Mouse (Mus musculus): ENCODE results near the gene Snx30. TPM values are rescaled to one million over a fixed set of nuclear protein-coding genes. Genes with fewer than 3 reads are reported as not detected.

The Snx30 gene
- polyA plus RNA-seq, 1 experiment from 2014 or later: 8.5 TPM

GRCm38 (mm10) chr4:59908785-59909184, 103.1 kb downstream of the Snx30 start:
- no peaks in the 10 kb centered on the region for H3K9me3 ChIP-seq
- no peaks in the 10 kb centered on the region for H3K36me3 ChIP-seq
- H3K9ac ChIP-seq (replicated peaks): no peak overlapping the region
- 98% methylated on average over 2 of the region's 2 CpGs for WGBS
- H3K27me3 ChIP-seq: peaks cover 6% of the 10 kb centered on the region
- H3K4me2 ChIP-seq: no peak overlapping the region
- no peak overlapping the region for H3K4me3 ChIP-seq (replicated peaks)
- ATAC-seq (ENCODE audit: insufficient number of reproducible peaks, insufficient read depth, low FRiP score, low TSS enrichment, low read depth): no peak
- H3K4me1 ChIP-seq (replicated peaks): 0 out of 2 replicates have a peak, but pooled peaks cover 3% of the 10 kb centered on the region
- no peak overlapping the region for H3K27ac ChIP-seq

- no peak within 1 kb of the TSS for H3K27ac ChIP-seq
- peak within 1 kb of the TSS; percentile 17; the same call in 1 of the 2 replicates for H3K4me2 ChIP-seq
- no peaks in the 10 kb centered on the region for H3K36me3 ChIP-seq
- no peak within 1 kb of the TSS for H3K9ac ChIP-seq (replicated peaks)
- 0 out of 2 replicates have a peak, but pooled peaks cover 5% of the 10 kb centered on the region for H3K4me1 ChIP-seq (replicated peaks)
- WGBS: 13% methylated on average over 22 of the region's 22 CpGs
- no peak within 1 kb of the TSS for H3K4me3 ChIP-seq (replicated peaks)
- peaks cover 31% of the 10 kb centered on the region for H3K27me3 ChIP-seq
- H3K9me3 ChIP-seq: no peaks in the 10 kb centered on the region
- peak; percentile 57 for ATAC-seq (ENCODE audit: insufficient number of reproducible peaks, insufficient read depth, low FRiP score, low TSS enrichment, low read depth)
These were observed 109.2 kb downstream of the Snx30 start, which contains the start of gene Slc46a2 for GRCm38 (mm10) chr4:59914608-59915403. Gene Slc46a2 (minus strand): TSS chr4:59915056.

- Histone ChIP-seq H3K4me3 (replicated peaks) (no peak overlapping the region), H3K4me1 (replicated peaks) (0 out of 2 replicates have a peak, but pooled peaks cover 5% of the 10 kb centered on the region), H3K27ac (no peak overlapping the region), H3K27me3 (peaks cover 34% of the 10 kb centered on the region), H3K36me3 (no peaks in the 10 kb centered on the region), H3K9ac (replicated peaks) (no peak overlapping the region), H3K9me3 (no peaks in the 10 kb centered on the region), H3K4me2 (no peak overlapping the region)
- WGBS: 89% methylated on average over 3 of the region's 3 CpGs
- no peak for ATAC-seq (ENCODE audit: insufficient number of reproducible peaks, insufficient read depth, low FRiP score, low TSS enrichment, low read depth)
These were observed 112.3 kb downstream of the Snx30 start for GRCm38 (mm10) chr4:59917966-59918365.

GRCm38 (mm10) chr4:59925082-59925481, 119.4 kb downstream of the Snx30 start:
- no peaks in the 10 kb centered on the region for H3K4me1 ChIP-seq (replicated peaks)
- no peak overlapping the region for H3K4me2 ChIP-seq
- no peak overlapping the region for H3K4me3 ChIP-seq (replicated peaks)
- WGBS: 88% methylated on average over 9 of the region's 9 CpGs
- H3K9me3 ChIP-seq: no peaks in the 10 kb centered on the region
- H3K27ac ChIP-seq: no peak overlapping the region
- H3K27me3 ChIP-seq: 0 out of 2 replicates have a peak, but pooled peaks cover 3% of the 10 kb centered on the region
- H3K36me3 ChIP-seq: no peaks in the 10 kb centered on the region
- H3K9ac ChIP-seq (replicated peaks): no peak overlapping the region
- no peak for ATAC-seq (ENCODE audit: insufficient number of reproducible peaks, insufficient read depth, low FRiP score, low TSS enrichment, low read depth)

- 79% methylated on average over 3 of the region's 3 CpGs for WGBS
- Histone ChIP-seq H3K4me2 (no peak overlapping the region), H3K9ac (replicated peaks) (no peak overlapping the region), H3K4me1 (replicated peaks) (no peaks in the 10 kb centered on the region), H3K27ac (no peak overlapping the region), H3K36me3 (no peaks in the 10 kb centered on the region), H3K9me3 (no peaks in the 10 kb centered on the region), H3K27me3 (no peaks in the 10 kb centered on the region), H3K4me3 (replicated peaks) (no peak overlapping the region)
- ATAC-seq (ENCODE audit: insufficient number of reproducible peaks, insufficient read depth, low FRiP score, low TSS enrichment, low read depth): no peak
These were observed 122.0 kb downstream of the Snx30 start for GRCm38 (mm10) chr4:59927666-59928065.

GRCm38 (mm10) chr4:59928347-59928746, 122.7 kb downstream of the Snx30 start:
- ATAC-seq (ENCODE audit: insufficient number of reproducible peaks, insufficient read depth, low FRiP score, low TSS enrichment, low read depth): no peak
- Histone ChIP-seq H3K9me3 (no peaks in the 10 kb centered on the region), H3K9ac (replicated peaks) (no peak overlapping the region), H3K4me2 (no peak overlapping the region), H3K27me3 (no peaks in the 10 kb centered on the region), H3K27ac (no peak overlapping the region), H3K4me3 (replicated peaks) (no peak overlapping the region), H3K4me1 (replicated peaks) (no peaks in the 10 kb centered on the region), H3K36me3 (no peaks in the 10 kb centered on the region)
- WGBS: 27% methylated on average over 6 of the region's 6 CpGs

GRCm38 (mm10) chr4:59932505-59933281, 127.1 kb downstream of the Snx30 start:
- no peaks in the 10 kb centered on the region for H3K9me3 ChIP-seq
- H3K9ac ChIP-seq (replicated peaks): no peak overlapping the region
- H3K27me3 ChIP-seq: no peaks in the 10 kb centered on the region
- H3K4me3 ChIP-seq (replicated peaks): no peak overlapping the region
- no peak overlapping the region for H3K4me2 ChIP-seq
- 53% methylated on average over 6 of the region's 6 CpGs for WGBS
- H3K36me3 ChIP-seq: no peaks in the 10 kb centered on the region
- peak; percentile 67 for ATAC-seq (ENCODE audit: insufficient number of reproducible peaks, insufficient read depth, low FRiP score, low TSS enrichment, low read depth)
- peaks cover 6% of the 10 kb centered on the region; the same call in 1 of the 2 replicates for H3K4me1 ChIP-seq (replicated peaks)
- H3K27ac ChIP-seq: no peak overlapping the region

GRCm38 (mm10) chr4:59937543-59937942, 131.9 kb downstream of the Snx30 start:
- H3K27me3 ChIP-seq: no peaks in the 10 kb centered on the region; the same call in 1 of the 2 replicates
- H3K36me3 ChIP-seq: no peaks in the 10 kb centered on the region
- ATAC-seq (ENCODE audit: insufficient number of reproducible peaks, insufficient read depth, low FRiP score, low TSS enrichment, low read depth): peak; percentile 81
- no peak overlapping the region for H3K4me3 ChIP-seq (replicated peaks)
- H3K9me3 ChIP-seq: no peaks in the 10 kb centered on the region
- peaks cover 6% of the 10 kb centered on the region; the same call in 1 of the 2 replicates for H3K4me1 ChIP-seq (replicated peaks)
- no peak overlapping the region for H3K27ac ChIP-seq
- no peak overlapping the region for H3K4me2 ChIP-seq
- WGBS: 41% methylated on average over 2 of the region's 2 CpGs
- no peak overlapping the region for H3K9ac ChIP-seq (replicated peaks)

Other genes starting within 250 kb of the Snx30 start
- 23.2 and 23.3 TPM in 2 replicates for gene Hsdl2, start 224.3 kb upstream of the Snx30 start, polyA plus RNA-seq (2016; fragmentation: Nextera tagmentation; extraction: Ambion mirVana)
- gene E130308A19Rik, start 179.6 kb upstream of the Snx30 start, polyA plus RNA-seq (2016; fragmentation: Nextera tagmentation; extraction: Ambion mirVana): 35.2 and 36.3 TPM in 2 replicates
- gene Inip, start 4.3 kb upstream of the Snx30 start, polyA plus RNA-seq (2016; fragmentation: Nextera tagmentation; extraction: Ambion mirVana): 77.5 and 78.5 TPM in 2 replicates
- gene Slc46a2, start 109.2 kb downstream of the Snx30 start, polyA plus RNA-seq (2016; fragmentation: Nextera tagmentation; extraction: Ambion mirVana): not detected in 2 replicates
- gene Mup4, start 154.9 kb downstream of the Snx30 start, polyA plus RNA-seq (2016; fragmentation: Nextera tagmentation; extraction: Ambion mirVana): not detected in 2 replicates
- gene Mup6, start 158.5 kb downstream of the Snx30 start, polyA plus RNA-seq (2016; fragmentation: Nextera tagmentation; extraction: Ambion mirVana): not detected in 2 replicates